In the genomic region with DNA sequence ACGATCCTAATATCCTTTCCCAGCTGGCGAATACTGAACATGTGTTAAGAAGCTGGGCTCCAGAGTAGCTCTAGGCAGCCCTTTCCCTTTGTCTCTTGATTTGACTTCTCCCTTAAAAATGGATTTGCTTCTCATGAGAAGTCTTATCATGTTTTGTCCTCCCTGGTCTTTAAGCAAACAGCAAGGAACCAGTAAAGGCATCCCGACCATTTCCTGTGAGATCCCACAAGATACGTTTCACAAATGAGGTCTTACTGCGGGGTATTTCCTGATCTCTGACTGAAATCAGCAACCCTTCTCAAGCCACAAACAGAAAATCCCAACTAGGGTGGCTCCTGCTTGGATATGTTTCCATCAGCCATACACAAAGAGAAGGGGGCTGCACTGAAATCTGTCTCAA, we compare ENCODE assay signal across 13 mouse cellular contexts.
"Had no signal": no experiment of that assay in that cellular context is flagged by ENCODE, and none has a peak within 500 bp of the region (broad histone marks: within the 10 kb centered on the region; RNA-seq: fewer than 3 reads in every experiment).

No protein-coding gene starts in this region.

- H3K4me3 ChIP-seq: limb, embryonic 15.5 days; liver, embryonic 13.5 days; lung, embryonic 15.5 days; midbrain, embryonic 12.5 days; neural tube, embryonic 13.5 days; stomach, embryonic 15.5 days had no signal

- H3K9ac ChIP-seq: limb, embryonic 15.5 days; liver, embryonic 13.5 days; liver, postnatal 0 days; lung, embryonic 15.5 days; midbrain, embryonic 12.5 days; neural tube, embryonic 13.5 days; stomach, embryonic 15.5 days had no signal

- H3K4me2 ChIP-seq: limb, embryonic 15.5 days; liver, embryonic 13.5 days; lung, embryonic 15.5 days; midbrain, embryonic 12.5 days; neural tube, embryonic 13.5 days; stomach, embryonic 15.5 days had no signal

- H3K9me3 ChIP-seq: limb, embryonic 15.5 days; liver, embryonic 13.5 days; lung, embryonic 15.5 days; midbrain, embryonic 12.5 days; neural tube, embryonic 13.5 days; stomach, embryonic 15.5 days had no signal

- H3K27me3 ChIP-seq: limb, embryonic 15.5 days; liver, embryonic 13.5 days; lung, embryonic 15.5 days; midbrain, embryonic 12.5 days; neural tube, embryonic 13.5 days; stomach, embryonic 15.5 days had no signal

- H3K27ac ChIP-seq: limb, embryonic 15.5 days; liver, embryonic 13.5 days; lung, embryonic 15.5 days; macrophage; midbrain, embryonic 12.5 days; neural tube, embryonic 13.5 days; stomach, embryonic 15.5 days had no signal

- ATAC-seq: liver, postnatal 0 days; midbrain, embryonic 16.5 days had no signal

- H3K36me3 ChIP-seq: limb, embryonic 15.5 days; liver, embryonic 13.5 days; lung, embryonic 15.5 days; midbrain, embryonic 12.5 days; neural tube, embryonic 13.5 days; stomach, embryonic 15.5 days had no signal

- DNase-seq: kidney, postnatal 25 days; liver, embryonic 13.5 days; liver, postnatal 0 days; lung, postnatal 14 days; right cerebral cortex, postnatal 14 days; thymus, postnatal 36 days had no signal

- H3K4me1 ChIP-seq: limb, embryonic 15.5 days; liver, embryonic 13.5 days; lung, embryonic 15.5 days; midbrain, embryonic 12.5 days; neural tube, embryonic 13.5 days; stomach, embryonic 15.5 days had no signal
